17 mouse cellular contexts compared by ENCODE assay signal in genomic region chr1:58235405-58235804, GRCm38 (mm10). TPM values are rescaled to one million over a fixed set of nuclear protein-coding genes. Genes with fewer than 3 reads are reported as not detected.
DNase-seq lines count a peak whose midpoint lies in the region; ATAC-seq and TF ChIP-seq lines count a peak whose summit lies in the region.
"Had no signal": no experiment of that assay in that cellular context is flagged by ENCODE, and none has a peak within 500 bp of the region (broad histone marks: within the 10 kb centered on the region; RNA-seq: fewer than 3 reads in every experiment).

No protein-coding gene starts in this region.

- TF ChIP-seq CTCF in kidney, postnatal 0 days (IDR thresholded peaks at IDR 0.05; ENCODE audit: low read depth) = peak; percentile 38; the same call in 1 of the 2 replicates
- TF ChIP-seq CTCF in bone marrow macrophage, adult 2 months (IDR thresholded peaks at IDR 0.05; ENCODE audit: low read depth, low read length) = peak; percentile 35

- H3K4me2 ChIP-seq in kidney, postnatal 0 days (ENCODE audit: low read length) = no peak overlapping the region
- H3K4me2 ChIP-seq in midbrain, embryonic 14.5 days (ENCODE audit: low read length) = no peak overlapping the region
- no peak overlapping the region for H3K4me2 ChIP-seq in midbrain, embryonic 13.5 days (replicated peaks)
- H3K4me2 ChIP-seq: embryonic facial prominence, embryonic 15.5 days; forebrain, embryonic 13.5 days; liver, embryonic 13.5 days; neural tube, embryonic 13.5 days had no signal

- no peaks in the 10 kb centered on the region for H3K36me3 ChIP-seq in kidney, postnatal 0 days (ENCODE audit: insufficient read depth, low read length)
- H3K36me3 ChIP-seq in midbrain, embryonic 14.5 days (ENCODE audit: control insufficient read depth, insufficient read depth, low read length) = no peaks in the 10 kb centered on the region
- no peaks in the 10 kb centered on the region for H3K36me3 ChIP-seq in midbrain, embryonic 13.5 days
- H3K36me3 ChIP-seq: embryonic facial prominence, embryonic 15.5 days; liver, embryonic 13.5 days; neural tube, embryonic 13.5 days had no signal

- H3K4me3 ChIP-seq in kidney, postnatal 0 days (replicated peaks; ENCODE audit: low read depth, low read length) = no peak overlapping the region
- no peak overlapping the region for H3K4me3 ChIP-seq in midbrain, embryonic 14.5 days (replicated peaks; ENCODE audit: low read depth, low read length)
- H3K4me3 ChIP-seq in midbrain, embryonic 13.5 days (replicated peaks) = no peak overlapping the region
- H3K4me3 ChIP-seq in bone marrow macrophage, adult 2 months (ENCODE audit: insufficient read depth, low read length) = no peak overlapping the region
- H3K4me3 ChIP-seq: embryonic facial prominence, embryonic 15.5 days; forebrain, embryonic 13.5 days; liver, embryonic 13.5 days; neural tube, embryonic 13.5 days had no signal

- WGBS in kidney, postnatal 0 days = 48% methylated on average over 5 of the region's 5 CpGs
- 59% methylated on average over 5 of the region's 5 CpGs for WGBS in midbrain, embryonic 14.5 days
- 61% methylated on average over 5 of the region's 5 CpGs for WGBS in midbrain, embryonic 13.5 days

- ATAC-seq in kidney, postnatal 0 days (replicated peaks; ENCODE audit: low FRiP score, low read depth) = no peak
- ATAC-seq in midbrain, embryonic 14.5 days (ENCODE audit: low FRiP score, low TSS enrichment) = no peak
- no peak for ATAC-seq in midbrain, embryonic 13.5 days
- ATAC-seq: forebrain, embryonic 13.5 days; inflammation-experienced regulatory T-cells, adult 6 months had no signal

- no peaks in the 10 kb centered on the region for H3K27me3 ChIP-seq in kidney, postnatal 0 days (ENCODE audit: insufficient read depth, low read length)
- no peaks in the 10 kb centered on the region for H3K27me3 ChIP-seq in midbrain, embryonic 14.5 days (ENCODE audit: control insufficient read depth, insufficient read depth, low read length)
- no peaks in the 10 kb centered on the region for H3K27me3 ChIP-seq in midbrain, embryonic 13.5 days
- H3K27me3 ChIP-seq: embryonic facial prominence, embryonic 15.5 days; forebrain, embryonic 13.5 days; liver, embryonic 13.5 days; neural tube, embryonic 13.5 days had no signal

- no peaks in the 10 kb centered on the region for H3K9me3 ChIP-seq in kidney, postnatal 0 days (replicated peaks; ENCODE audit: low read length)
- no peaks in the 10 kb centered on the region for H3K9me3 ChIP-seq in midbrain, embryonic 14.5 days (ENCODE audit: control insufficient read depth, low read length)
- H3K9me3 ChIP-seq in midbrain, embryonic 13.5 days = no peaks in the 10 kb centered on the region
- H3K9me3 ChIP-seq: embryonic facial prominence, embryonic 15.5 days; forebrain, embryonic 13.5 days; liver, embryonic 13.5 days; neural tube, embryonic 13.5 days had no signal

- H3K9ac ChIP-seq in kidney, postnatal 0 days (ENCODE audit: low read depth, low read length) = no peak overlapping the region
- no peak overlapping the region for H3K9ac ChIP-seq in midbrain, embryonic 14.5 days (replicated peaks; ENCODE audit: low read length)
- H3K9ac ChIP-seq in midbrain, embryonic 13.5 days (replicated peaks) = no peak overlapping the region
- H3K9ac ChIP-seq: embryonic facial prominence, embryonic 15.5 days; forebrain, embryonic 13.5 days; liver, embryonic 13.5 days; neural tube, embryonic 13.5 days had no signal

- no peak for DNase-seq in kidney, postnatal 0 days (ENCODE audit: low spot score)
- DNase-seq in kidney, adult 18-20 months = no peak
- DNase-seq in midbrain, embryonic 14.5 days = peak; percentile 13
- peak; percentile 7 for DNase-seq in naive thymus-derived CD4-positive, alpha-beta T cell, adult 2 months (ENCODE audit: low read depth)
- DNase-seq in right cerebral cortex, postnatal 36 days (ENCODE audit: low spot score in 2 of 2) = no peak
- DNase-seq: cerebellum, adult 8-10 months; heart, adult 18-20 months; heart, postnatal 10 days; liver, embryonic 13.5 days; thymus, postnatal 14 days had no signal

- TF ChIP-seq POLR2A in bone marrow macrophage, adult 2 months (IDR thresholded peaks at IDR 0.05; ENCODE audit: borderline replicate concordance, low read depth, low read length) = no peak

- no peak overlapping the region for H3K27ac ChIP-seq in kidney, postnatal 0 days
- H3K27ac ChIP-seq in midbrain, embryonic 14.5 days (replicated peaks; ENCODE audit: low read depth, low read length) = no peak overlapping the region
- H3K27ac ChIP-seq in midbrain, embryonic 13.5 days = no peak overlapping the region
- H3K27ac ChIP-seq in bone marrow macrophage, adult 2 months (ENCODE audit: insufficient read depth, low read depth, low read length) = no peak overlapping the region
- H3K27ac ChIP-seq: embryonic facial prominence, embryonic 15.5 days; forebrain, embryonic 13.5 days; liver, embryonic 13.5 days; neural tube, embryonic 13.5 days had no signal

- no peaks in the 10 kb centered on the region; the same call in 1 of the 2 replicates for H3K4me1 ChIP-seq in kidney, postnatal 0 days (replicated peaks; ENCODE audit: insufficient read depth, low read length)
- H3K4me1 ChIP-seq in midbrain, embryonic 14.5 days (ENCODE audit: control insufficient read depth, insufficient read depth, low read length) = no peaks in the 10 kb centered on the region
- H3K4me1 ChIP-seq in midbrain, embryonic 13.5 days (replicated peaks) = no peaks in the 10 kb centered on the region
- no peaks in the 10 kb centered on the region for H3K4me1 ChIP-seq in bone marrow macrophage, adult 2 months (ENCODE audit: control insufficient read depth, insufficient read depth, low read length)
- H3K4me1 ChIP-seq: embryonic facial prominence, embryonic 15.5 days; forebrain, embryonic 13.5 days; neural tube, embryonic 13.5 days had no signal

RNA-seq across cellular contexts. Expression of gene Aox4, which starts 25.2 kb away (rescaled TPM):
- polyA plus RNA-seq in kidney, postnatal 0 days (2015; fragmentation: Nextera tagmentation; extraction: Ambion mirVana) = 0.03 TPM in 1 of 2 replicates, not detected in the other
- polyA plus RNA-seq in midbrain, embryonic 14.5 days (2014; fragmentation: Nextera tagmentation; extraction: Ambion mirVana) = 0.08 and 0.27 TPM in 2 replicates
- polyA plus RNA-seq in midbrain, embryonic 13.5 days (2015; fragmentation: Nextera tagmentation; extraction: Ambion mirVana) = 0.05 and 0.19 TPM in 2 replicates
- polyA plus RNA-seq in bone marrow macrophage, adult 2 months (2012; ENCODE audit: insufficient read depth, insufficient read length, missing spikeins) = not detected in 2 replicates
- polyA plus RNA-seq: inflammation-experienced regulatory T-cells, adult 6 months; spleen, adult 2 months had no signal

RNA-seq across cellular contexts. Expression of gene Aox2, which starts 42.7 kb away (rescaled TPM):
- 0.08 and 0.09 TPM in 2 replicates for polyA plus RNA-seq in kidney, postnatal 0 days (2015; fragmentation: Nextera tagmentation; extraction: Ambion mirVana)
- polyA plus RNA-seq in midbrain, embryonic 14.5 days (2014; fragmentation: Nextera tagmentation; extraction: Ambion mirVana) = 0.04 TPM in 1 of 2 replicates, not detected in the other
- polyA plus RNA-seq in midbrain, embryonic 13.5 days (2015; fragmentation: Nextera tagmentation; extraction: Ambion mirVana) = 0.05 TPM in 1 of 2 replicates, not detected in the other
- polyA plus RNA-seq in bone marrow macrophage, adult 2 months (2012; ENCODE audit: insufficient read depth, insufficient read length, missing spikeins) = 0.23 TPM in 1 of 2 replicates, not detected in the other
- polyA plus RNA-seq: forebrain, embryonic 13.5 days; inflammation-experienced regulatory T-cells, adult 6 months; liver, embryonic 13.5 days had no signal

Comparison
In these comparisons a context has a peak if more than half of its experiments do, and no peak if none do; other contexts are left out.
1. DNase-seq: peak in midbrain, embryonic 14.5 days (single experiment) and naive thymus-derived CD4-positive, alpha-beta T cell, adult 2 months (single experiment); none in kidney, postnatal 0 days (single experiment), kidney, adult 18-20 months (single experiment) and right cerebral cortex, postnatal 36 days (0 of 2).